Mouse (Mus musculus) CD8-positive naive resting alpha-beta T cell, adult 2 months (primary cell): ENCODE measurements around the gene Zbtb18.
A peak's percentile ranks its signal among the peaks of the same experiment; 100 is the strongest.

Source experiments
- DNase-seq, 2 experiments: peaks; one replicate each; pipeline ENCODE4 v3.0.0; 2022; ENCODE audit warnings: low read depth in 2 of 2, low spot score in 2 of 2

Zbtb18 gene

DNA sequence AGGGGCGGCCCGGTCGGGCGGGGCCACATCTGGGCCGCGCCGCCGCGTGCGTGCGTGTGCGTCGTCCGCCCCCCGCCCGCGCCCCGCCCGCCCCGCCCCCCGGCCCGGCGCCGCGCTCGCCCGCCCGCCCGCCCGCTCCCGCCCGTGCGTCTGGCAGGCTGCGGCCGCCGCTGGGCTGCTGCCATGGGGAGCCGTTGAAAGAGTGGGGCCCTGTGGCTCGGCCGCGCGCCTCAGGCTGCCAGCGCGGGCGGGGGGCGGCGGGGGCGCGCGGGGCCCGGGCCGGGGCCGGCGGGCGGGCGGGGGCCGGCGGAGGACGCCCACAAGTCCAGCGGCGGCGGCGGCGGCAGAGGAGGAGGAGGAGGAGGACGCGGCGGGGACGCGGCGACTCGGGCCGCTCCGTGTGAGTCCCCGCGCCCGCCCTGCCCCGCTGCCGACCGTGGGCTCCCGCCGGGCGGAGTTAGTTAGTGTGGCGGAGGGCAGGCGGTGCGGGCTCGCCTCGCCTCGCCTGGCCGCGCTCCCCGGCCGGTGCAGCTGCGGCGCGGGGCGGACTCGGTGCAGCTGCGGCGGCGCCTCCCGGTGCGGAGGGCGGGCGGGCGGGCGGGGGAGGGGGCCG lies at the start of gene Zbtb18:
Gene Zbtb18 (plus strand): TSS at position 156 of the 613 bp plus-strand sequence.
- DNase-seq, result peak; percentile 9 to 14

DNA sequence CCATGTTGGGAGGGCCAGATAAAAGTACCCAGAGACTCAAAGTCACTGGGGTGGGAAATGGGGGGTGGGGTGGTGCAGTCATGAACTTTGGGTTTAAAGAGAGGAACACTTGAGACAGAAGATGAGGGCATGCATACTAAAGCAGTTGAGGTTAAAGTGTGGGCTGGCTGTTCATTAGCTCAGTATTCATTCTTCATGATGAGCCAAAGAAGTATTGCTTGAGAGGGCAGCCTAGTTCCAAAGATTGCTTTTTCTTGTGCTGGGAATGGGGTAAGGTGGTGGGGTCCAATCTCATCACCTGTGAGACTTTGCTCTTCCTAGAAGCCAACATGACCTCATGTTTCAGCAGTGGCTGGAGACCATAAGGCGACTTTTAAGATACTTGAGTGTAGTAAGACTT lies 44.7 kb upstream of the Zbtb18 start:
- DNase-seq, result no peak

- no peak for DNase-seq
These were observed 37.0 kb upstream of the Zbtb18 start for GRCm38 (mm10) chr1:177405170-177405569.

DNA sequence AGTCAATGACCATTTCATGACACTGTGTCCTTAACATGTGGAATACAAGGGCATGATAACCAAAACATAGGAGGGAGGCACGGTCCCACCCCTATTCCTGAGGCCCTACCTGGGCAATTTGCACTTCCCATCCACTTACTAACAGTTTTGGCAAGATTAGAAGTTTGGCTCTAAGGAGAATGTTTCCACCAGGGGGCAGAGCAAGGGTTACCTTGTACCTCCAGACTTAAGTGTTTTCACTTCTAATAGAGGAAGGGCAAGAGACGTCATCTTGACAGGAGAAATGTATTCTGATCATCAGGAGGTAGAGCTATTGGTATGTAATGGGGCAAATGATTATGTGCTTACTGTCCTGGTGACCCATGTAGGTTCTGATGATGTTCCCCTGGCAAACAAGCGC lies 33.5 kb upstream of the Zbtb18 start:
- peak; percentile 36 to 49 for DNase-seq

DNA sequence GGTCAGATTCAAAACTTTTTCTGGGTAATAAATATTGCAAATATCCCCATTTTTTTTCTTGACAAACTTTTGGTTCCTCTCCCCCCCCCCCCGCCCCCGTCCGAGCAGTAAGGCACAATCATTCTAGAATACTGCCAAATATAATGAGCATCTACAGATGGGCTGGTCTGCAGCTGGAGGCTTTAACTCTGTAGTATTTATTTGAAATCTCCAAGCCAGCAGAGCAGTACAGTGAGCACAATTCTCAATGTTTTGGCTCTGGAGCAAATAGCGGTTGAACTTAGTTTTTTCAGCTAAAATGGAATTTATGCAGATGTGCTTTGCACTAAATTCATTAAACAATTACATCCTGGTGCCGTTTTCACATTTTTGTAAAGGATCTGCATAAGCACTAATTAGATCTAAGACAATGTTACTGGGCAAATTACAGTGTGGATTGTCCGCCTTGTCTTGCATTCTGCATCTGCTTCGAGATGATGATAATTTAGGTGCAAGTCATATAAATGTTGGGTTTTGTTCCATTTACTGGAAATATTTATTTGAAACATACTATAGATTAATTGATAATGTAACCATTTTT lies 31.3 kb upstream of the Zbtb18 start:
- DNase-seq, result no peak

GRCm38 (mm10) chr1:177411359-177412358 lies 30.5 kb upstream of the Zbtb18 start:
- DNase-seq, result no peak

GRCm38 (mm10) chr1:177419331-177419730 lies 22.8 kb upstream of the Zbtb18 start:
- DNase-seq, result no peak

GRCm38 (mm10) chr1:177420126-177420525 lies 22.0 kb upstream of the Zbtb18 start:
- no peak for DNase-seq

DNA sequence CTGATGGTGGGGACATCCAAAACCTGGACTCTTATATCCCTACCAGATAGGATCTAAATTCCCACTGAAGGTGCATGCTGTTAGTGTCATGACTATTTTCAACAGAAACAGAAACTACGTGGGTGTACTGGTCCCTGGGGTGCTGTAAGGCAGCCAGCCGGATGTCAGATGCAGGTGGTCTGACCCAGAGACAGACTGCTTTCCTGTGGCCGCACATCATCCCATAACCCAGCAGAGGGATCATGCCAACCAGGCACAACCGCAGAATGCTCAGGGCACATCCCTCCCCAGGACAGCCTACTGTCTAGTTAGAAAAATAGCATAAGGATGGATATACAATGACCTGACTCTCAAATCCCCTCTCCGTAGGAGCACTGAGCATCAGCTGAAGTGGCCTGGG lies 14.3 kb upstream of the Zbtb18 start:
- DNase-seq, result no peak

DNA sequence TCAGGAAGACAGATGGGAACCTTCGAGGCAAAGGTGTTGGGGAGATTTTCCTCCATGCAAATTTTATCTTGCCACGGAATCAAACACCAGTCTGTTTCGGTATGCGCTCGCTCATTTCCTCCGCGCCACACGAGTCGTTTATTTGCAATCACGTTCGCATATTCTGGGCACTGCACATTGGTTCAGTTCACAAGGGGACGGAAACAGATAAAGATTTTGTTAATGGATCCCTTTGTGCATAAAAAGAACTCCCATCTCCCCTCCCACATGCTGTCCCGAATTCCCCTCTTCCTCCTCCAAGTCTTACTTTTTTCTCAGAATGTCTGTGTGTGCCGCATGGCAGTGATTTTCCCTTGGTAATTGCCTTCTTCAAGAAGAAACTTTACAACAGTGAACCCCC lies 13.8 kb upstream of the Zbtb18 start:
- no peak for DNase-seq

DNA sequence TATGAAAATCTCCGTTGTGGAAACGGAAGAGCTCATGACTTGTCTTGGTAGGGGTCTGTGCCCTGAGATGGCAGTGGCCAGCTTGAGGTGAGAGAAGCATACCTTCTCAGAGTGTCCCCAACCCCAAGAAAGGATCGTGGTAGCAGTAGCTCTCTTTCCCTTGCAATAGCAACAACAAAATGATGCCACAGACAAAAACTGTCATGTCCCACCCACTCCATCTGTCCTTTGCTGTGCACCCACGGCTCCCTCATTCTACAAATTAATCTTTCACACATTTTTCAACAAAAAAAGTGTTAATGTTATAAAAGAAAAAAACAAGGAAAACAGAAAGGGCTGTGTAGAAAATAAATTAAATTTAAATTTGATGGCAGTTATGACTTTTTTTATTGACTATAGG lies 13.1 kb upstream of the Zbtb18 start:
- no peak for DNase-seq

GRCm38 (mm10) chr1:177440411-177440810 lies 1.7 kb upstream of the Zbtb18 start:
- DNase-seq, result no peak

DNA sequence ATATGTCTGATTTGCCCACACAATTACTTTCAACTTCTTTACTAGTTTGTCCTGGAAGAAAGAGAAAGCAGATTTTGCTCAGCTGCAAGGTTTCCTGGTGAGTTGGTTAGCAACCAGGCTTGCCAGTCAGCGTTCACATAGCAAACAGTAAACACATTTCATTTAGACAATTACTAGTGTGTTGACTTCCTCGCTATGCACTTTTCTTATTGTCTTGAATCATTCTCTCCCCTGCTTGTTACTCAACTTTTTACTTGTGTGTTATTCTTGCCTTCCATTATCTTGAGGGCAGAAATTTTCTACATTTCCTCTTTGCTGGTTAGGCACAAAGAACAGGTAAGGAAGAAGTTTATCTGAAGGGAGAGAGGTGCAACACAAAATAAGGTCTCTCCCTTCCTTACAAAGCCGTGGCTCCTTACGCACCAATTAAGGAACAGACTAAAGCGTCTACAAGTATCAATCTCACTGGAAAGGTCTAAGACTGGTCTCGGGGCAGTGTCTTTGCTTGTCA lies 1.1 kb upstream of the Zbtb18 start:
- DNase-seq, result peak in 1 of 2 experiments; percentile 21

DNA sequence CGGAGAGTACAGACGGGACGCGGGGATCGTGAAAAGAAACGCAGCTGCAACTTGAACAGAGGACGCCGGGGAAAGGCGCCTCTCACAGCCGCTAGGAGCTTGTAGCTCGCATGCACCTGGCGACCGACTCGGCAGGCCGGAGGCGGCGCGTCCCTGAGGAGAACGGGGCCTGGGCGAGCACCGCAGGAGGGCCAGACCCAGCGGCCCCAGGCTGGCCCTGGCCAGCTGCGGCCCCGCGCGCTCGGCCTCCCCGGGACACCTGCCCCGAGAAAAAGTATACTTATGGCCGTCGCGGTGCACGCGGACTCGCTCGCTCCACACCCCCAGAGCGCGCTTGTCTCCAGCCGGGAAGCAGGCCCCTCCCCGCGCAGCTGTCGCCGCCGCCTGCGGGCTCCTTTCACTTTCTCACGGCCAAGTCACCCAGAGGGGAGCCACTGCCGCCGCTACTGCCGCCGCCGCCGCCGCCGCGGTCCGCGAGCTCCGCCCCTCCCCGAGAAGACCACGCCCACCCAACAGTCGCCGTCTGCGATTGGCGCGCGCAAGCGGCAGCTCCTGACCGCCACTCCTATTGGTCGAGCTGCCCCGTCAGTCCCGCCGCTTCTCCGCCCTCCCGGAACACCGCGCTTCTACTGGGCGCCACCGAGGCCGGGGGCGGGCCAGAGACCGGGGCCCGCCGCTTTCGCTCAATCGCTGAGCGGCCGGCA lies 507 bp upstream of the Zbtb18 start:
- peak; percentile 94 to 98 for DNase-seq

DNA sequence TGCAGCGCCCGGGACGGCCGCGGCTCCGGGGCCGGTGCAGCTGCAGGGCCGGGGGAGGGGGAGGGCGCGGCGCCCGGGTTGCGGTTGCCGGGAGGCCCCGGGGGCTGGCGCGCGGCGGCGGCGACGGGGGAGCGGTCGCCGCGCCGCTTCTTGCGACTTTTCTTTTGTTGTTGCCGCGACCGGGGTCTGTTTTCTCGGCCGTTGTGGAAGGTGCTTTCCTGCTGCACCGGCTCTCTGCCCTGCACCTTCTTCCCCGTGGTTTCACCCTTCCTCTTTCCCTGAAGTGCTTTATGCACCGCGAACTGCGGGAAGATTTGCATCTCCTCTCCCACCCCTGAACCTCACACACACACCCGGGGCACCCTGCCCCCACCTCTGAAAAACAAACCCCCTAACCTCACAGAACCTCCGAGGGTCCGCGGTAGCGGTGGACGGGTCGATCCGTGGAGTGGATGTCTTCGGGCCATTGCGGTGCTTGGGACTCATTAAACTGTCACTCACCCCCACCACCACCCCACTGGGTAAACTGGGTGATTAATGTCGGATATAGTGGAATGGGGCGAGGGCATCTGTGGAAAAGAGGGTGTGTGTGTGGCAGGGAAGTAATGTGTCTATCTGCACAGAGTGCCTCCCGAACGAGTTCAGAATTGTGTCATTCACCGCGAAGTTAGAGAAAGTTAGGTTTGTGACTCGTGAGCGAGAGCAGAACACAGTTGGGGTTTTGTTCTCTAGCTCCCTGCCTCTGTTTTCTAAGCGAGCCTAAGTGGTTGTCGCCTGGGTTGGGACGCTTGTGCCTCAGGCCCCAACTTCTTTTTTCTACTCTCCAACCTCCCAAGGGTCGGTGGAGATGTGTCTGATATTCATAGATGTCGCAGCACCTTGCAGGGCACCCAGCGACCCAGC lies 921 bp downstream of the Zbtb18 start:
- DNase-seq, result peak; percentile 32 to 39

- no peak for DNase-seq
These were observed 1.8 kb downstream of the Zbtb18 start for GRCm38 (mm10) chr1:177443724-177444482.

- DNase-seq, result no peak
These were observed 2.3 kb downstream of the Zbtb18 start for GRCm38 (mm10) chr1:177444483-177444810.

GRCm38 (mm10) chr1:177444941-177445340 lies 2.8 kb downstream of the Zbtb18 start:
- no peak for DNase-seq

GRCm38 (mm10) chr1:177445461-177446130 lies 3.4 kb downstream of the Zbtb18 start:
- no peak for DNase-seq
